Mouse (Mus musculus) stomach, embryonic 16.5 days (tissue): Measurements from ENCODE around the gene Dapp1. TPM values are rescaled to one million over a fixed set of nuclear protein-coding genes. Genes with fewer than 3 reads are reported as not detected.
"Not testable (repeated sequence)": the region's sequence is repeated elsewhere in the genome, so short reads cannot be mapped to it uniquely, and the experiment has no call there.

Source experiments
- ATAC-seq: fragments of 200-750 bp; cut with Nextera tagmentation; 2 replicates; pipeline ENCODE4 v1.8.0; 2017; ENCODE audit warnings: moderate number of reproducible peaks, moderate TSS enrichment; ENCODE audit not compliant: insufficient read depth, low FRiP score
- H3K27ac ChIP-seq: fragments of 300-500 bp; sonication (generic); 2 replicates; pipeline ENCODE4 v1.5.1; 2014; ENCODE audit warnings: low read length
- H3K27me3 ChIP-seq: fragments of 300-500 bp; sonication (generic); 2 replicates; pipeline ENCODE4 v1.6.1; 2014; ENCODE audit warnings: low read length, control low read depth, mixed read lengths; ENCODE audit not compliant: control insufficient read depth, insufficient read depth
- H3K36me3 ChIP-seq: fragments of 300-500 bp; sonication (generic); 2 replicates; pipeline ENCODE4 v1.6.1; 2014; ENCODE audit warnings: low read length; ENCODE audit not compliant: control insufficient read depth, insufficient read depth
- H3K4me1 ChIP-seq: fragments of 300-500 bp; sonication (generic); 2 replicates; pipeline ENCODE4 v1.6.1; 2014; ENCODE audit warnings: low read length, control low read depth, mixed read lengths; ENCODE audit not compliant: control insufficient read depth, insufficient read depth
- H3K4me2 ChIP-seq: fragments of 300-500 bp; sonication (generic); 2 replicates; pipeline ENCODE4 v1.6.1; 2014; ENCODE audit warnings: low read depth, low read length, mixed read lengths
- H3K4me3 ChIP-seq: fragments of 300-500 bp; sonication (generic); replicated peaks from 2 replicates; pipeline ENCODE4 v1.5.1; 2014; ENCODE audit warnings: mild to moderate bottlenecking, low read length
- H3K9ac ChIP-seq: fragments of 300-500 bp; sonication (generic); 2 replicates; pipeline ENCODE4 v1.6.1; 2014; ENCODE audit warnings: low read length
- H3K9me3 ChIP-seq: fragments of 300-500 bp; sonication (generic); replicated peaks from 2 replicates; pipeline ENCODE4 v1.6.1; 2016; ENCODE audit warnings: low read length, control low read depth; ENCODE audit not compliant: control insufficient read depth
- WGBS: fragments of 180-500 bp; shearing (Covaris S2); extraction: QIAGEN DNeasy Blood & Tissue Kit; methylation state at CpG from one replicate; pipeline ENCODE4 v1.1.7; 2014; 5-methylcytosine and 5-hydroxymethylcytosine counted together
- polyA plus RNA-seq: library from polyadenylated mRNA; unstranded; fragments of >200 nt; fragmentation: Nextera tagmentation; extraction: Ambion mirVana; gene quantifications from 2 replicates; pipeline ENCODE4 v1.2.1, GENCODE M21; 2015

Dapp1 gene
- polyA plus RNA-seq, 1 experiment from 2014 or later: 18.0 TPM

DNA sequence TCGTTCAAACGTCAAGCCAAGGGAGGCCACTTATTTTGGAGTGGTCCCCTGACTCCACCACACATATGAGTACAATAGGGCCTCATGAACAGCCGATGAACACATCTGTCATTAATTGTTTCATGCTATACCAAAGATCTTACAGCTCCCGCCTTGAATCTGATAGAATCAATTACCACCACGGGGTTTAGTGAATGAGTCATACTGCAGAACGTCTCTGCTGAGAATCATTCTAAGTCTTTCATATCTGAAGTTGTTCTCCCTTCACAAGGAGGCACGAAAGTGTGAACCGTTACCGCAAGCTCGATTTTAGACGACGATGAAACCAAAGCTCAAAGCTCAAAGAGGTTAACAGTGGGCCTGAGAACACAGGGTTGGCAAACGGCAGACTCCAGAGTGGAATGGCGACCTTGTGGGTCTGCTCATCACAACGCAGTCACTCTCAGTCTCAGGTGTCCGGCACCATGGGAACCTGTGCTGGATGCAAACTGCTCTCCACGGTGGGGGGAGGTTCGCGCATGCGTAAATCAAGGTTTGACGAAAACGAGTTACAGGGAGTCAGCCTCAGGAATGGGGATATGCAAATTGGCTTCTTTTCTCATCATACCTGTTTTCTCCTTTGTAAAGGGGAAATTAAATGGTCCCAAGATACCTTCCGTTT is 27.0 kb downstream of the Dapp1 start:
- H3K36me3 ChIP-seq: no peaks in the 10 kb centered on the region
- no peak overlapping the region for H3K9ac ChIP-seq
- H3K4me2 ChIP-seq: no peak overlapping the region
- no peak for ATAC-seq
- WGBS: 65% methylated on average over 23 of the region's 23 CpGs
- H3K9me3 ChIP-seq: no peaks in the 10 kb centered on the region
- H3K4me3 ChIP-seq: no peak overlapping the region
- no peaks in the 10 kb centered on the region for H3K27me3 ChIP-seq
- H3K27ac ChIP-seq: no peak overlapping the region
- H3K4me1 ChIP-seq: peaks cover 26% of the 10 kb centered on the region

- no peaks in the 10 kb centered on the region for H3K27me3 ChIP-seq
- H3K4me3 ChIP-seq: no peak overlapping the region
- peak; percentile 34; the same call in 1 of the 2 replicates for ATAC-seq
- no peaks in the 10 kb centered on the region for H3K36me3 ChIP-seq
- H3K9ac ChIP-seq: no peak overlapping the region
- H3K4me2 ChIP-seq: no peak overlapping the region
- H3K4me1 ChIP-seq: peaks cover 26% of the 10 kb centered on the region
- peak overlapping the region; percentile 65 for H3K27ac ChIP-seq
- no peaks in the 10 kb centered on the region for H3K9me3 ChIP-seq
- 50% methylated on average over 14 of the region's 14 CpGs for WGBS
These were observed 28.1 kb downstream of the Dapp1 start for GRCm38 (mm10) chr3:137952914-137953880.

DNA sequence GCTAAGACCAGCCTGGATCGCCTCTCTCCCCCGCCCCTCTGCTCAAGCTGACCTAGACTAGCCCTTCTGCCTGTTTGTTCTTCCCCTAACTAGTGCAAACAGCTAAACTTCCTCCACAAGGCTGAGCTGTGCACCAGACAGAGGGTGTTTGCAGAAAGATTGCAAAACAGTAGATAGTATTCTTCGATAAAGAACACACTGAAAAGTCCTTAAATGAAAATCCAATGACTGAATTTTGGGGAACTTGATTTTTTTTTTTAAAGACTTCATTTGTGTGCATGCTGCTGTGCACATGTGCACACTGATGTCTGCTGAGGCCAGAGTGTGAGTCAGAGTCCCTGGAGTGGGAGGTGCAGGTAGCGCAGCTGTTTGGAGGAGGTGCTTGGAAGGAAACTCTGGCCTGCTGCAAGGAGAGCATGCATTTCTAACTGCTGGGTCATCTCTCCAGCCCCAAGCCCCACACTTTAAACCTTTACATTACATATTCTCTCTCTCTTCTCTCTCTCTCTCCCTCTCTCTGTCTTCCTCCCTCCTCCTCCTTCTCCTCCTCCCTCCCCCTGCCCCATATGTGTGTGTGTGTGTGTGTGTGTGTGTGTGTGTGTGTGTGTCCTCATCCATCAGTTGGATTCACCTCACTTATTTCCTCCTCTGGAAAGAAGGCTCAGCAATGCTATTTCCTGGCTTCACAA is 29.0 kb downstream of the Dapp1 start:
- H3K9ac ChIP-seq: peak overlapping the region; percentile 44; the same call in 1 of the 2 replicates
- no peaks in the 10 kb centered on the region for H3K9me3 ChIP-seq
- H3K36me3 ChIP-seq: no peaks in the 10 kb centered on the region
- no peaks in the 10 kb centered on the region for H3K27me3 ChIP-seq
- peak overlapping the region; percentile 65 for H3K27ac ChIP-seq
- H3K4me3 ChIP-seq: no peak overlapping the region
- H3K4me1 ChIP-seq: peaks cover 26% of the 10 kb centered on the region
- H3K4me2 ChIP-seq: peak overlapping the region; percentile 26
- peak; percentile 87 for ATAC-seq
- 24% methylated on average over 4 of the region's 4 CpGs for WGBS

DNA sequence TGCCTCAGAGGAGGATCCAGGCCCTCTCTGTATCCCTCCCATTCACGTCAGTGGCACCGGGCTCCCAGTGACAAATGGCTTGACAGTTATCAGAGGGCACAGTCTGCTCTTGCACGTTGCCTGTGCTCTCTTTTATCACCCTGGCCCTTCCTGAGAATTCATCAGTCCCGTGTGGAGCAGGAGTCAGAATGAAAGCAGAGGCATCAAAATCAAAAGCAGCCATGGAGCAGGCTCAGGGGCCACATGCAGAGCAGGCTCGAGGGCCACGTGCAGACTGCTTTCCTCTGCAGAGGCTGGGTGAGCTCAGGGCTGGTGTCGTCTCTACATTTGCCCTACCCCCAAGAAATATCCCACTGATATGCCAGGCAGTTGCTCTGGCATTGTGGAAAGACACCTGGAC is 29.5 kb downstream of the Dapp1 start:
- ATAC-seq: peak; percentile 18; the same call in 1 of the 2 replicates
- peak overlapping the region; percentile 44; the same call in 1 of the 2 replicates for H3K9ac ChIP-seq

DNA sequence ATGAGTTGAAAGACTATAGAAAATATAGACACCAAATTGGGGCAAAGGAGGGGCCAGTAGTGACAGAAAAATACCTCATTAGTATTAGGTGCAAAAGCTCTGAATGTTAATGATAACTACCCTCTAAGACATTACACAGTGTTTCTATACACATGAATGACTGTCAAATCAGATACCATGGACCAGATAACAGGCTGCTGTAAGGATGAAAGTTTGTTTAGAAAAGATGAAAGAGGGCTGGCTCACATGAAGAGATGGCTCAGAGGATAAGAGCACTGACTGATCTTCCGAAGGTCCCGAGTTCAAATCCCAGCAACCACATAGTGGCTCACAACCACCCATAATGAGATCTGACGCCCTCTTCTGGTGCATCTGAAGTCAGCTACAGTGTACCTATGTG is 30.0 kb downstream of the Dapp1 start:
- H3K27me3 ChIP-seq, ATAC-seq, H3K4me2 ChIP-seq, H3K36me3 ChIP-seq, H3K9me3 ChIP-seq, H3K4me3 ChIP-seq, H3K9ac ChIP-seq, H3K27ac ChIP-seq: not testable (repeated sequence)
- H3K4me1 ChIP-seq: peaks cover 26% of the 10 kb centered on the region
- 91% methylated on average over 3 of the region's 3 CpGs for WGBS

More for the DNA sequence above, 29.5 kb downstream of the Dapp1 start:
- Histone ChIP-seq H3K36me3 (no peaks in the 10 kb centered on the region), H3K4me1 (peaks cover 26% of the 10 kb centered on the region), H3K27me3 (no peaks in the 10 kb centered on the region), H3K4me2 (peak overlapping the region; percentile 26), H3K9me3 (no peaks in the 10 kb centered on the region), H3K27ac (peak overlapping the region; percentile 65), H3K4me3 (no peak overlapping the region)
- 22% methylated on average over 7 of the region's 7 CpGs for WGBS

- ATAC-seq: no peak
- Histone ChIP-seq H3K36me3 (no peaks in the 10 kb centered on the region), H3K27ac (no peak overlapping the region), H3K9ac (no peak overlapping the region), H3K4me3 (no peak overlapping the region), H3K9me3 (no peaks in the 10 kb centered on the region), H3K27me3 (no peaks in the 10 kb centered on the region), H3K4me2 (no peak overlapping the region), H3K4me1 (peaks cover 19% of the 10 kb centered on the region)
- 76% methylated on average over 10 of the region's 10 CpGs for WGBS
These were observed 31.0 kb downstream of the Dapp1 start for GRCm38 (mm10) chr3:137950191-137950885.

- no peak overlapping the region for H3K4me2 ChIP-seq
- H3K9ac ChIP-seq: no peak overlapping the region
- no peaks in the 10 kb centered on the region for H3K9me3 ChIP-seq
- no peaks in the 10 kb centered on the region for H3K27me3 ChIP-seq
- H3K4me3 ChIP-seq: no peak overlapping the region
- H3K4me1 ChIP-seq: peaks cover 8% of the 10 kb centered on the region
- H3K36me3 ChIP-seq: no peaks in the 10 kb centered on the region
- no peak overlapping the region for H3K27ac ChIP-seq
- ATAC-seq: no peak
- WGBS: 68% methylated on average over 4 of the region's 4 CpGs
These were observed 33.8 kb downstream of the Dapp1 start for GRCm38 (mm10) chr3:137947525-137947924.

DNA sequence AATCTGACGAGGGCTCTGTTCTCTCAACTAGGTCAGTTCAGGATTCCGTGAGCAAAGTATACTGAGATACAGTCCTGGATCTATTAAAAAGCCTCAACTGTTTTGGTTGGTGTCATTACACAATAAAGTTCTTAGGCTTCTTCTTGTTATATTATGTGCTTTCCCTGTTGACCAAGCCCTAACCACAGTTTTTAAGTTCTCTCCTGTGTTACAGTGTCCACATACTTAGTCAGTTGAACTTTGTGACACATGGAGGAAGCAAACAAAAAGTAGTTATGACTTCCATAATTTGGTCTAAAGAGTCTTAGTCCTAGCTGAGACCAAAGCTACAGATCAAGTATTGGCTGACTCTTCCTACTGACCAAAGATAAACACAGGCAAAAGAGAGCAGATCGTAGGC is 34.5 kb downstream of the Dapp1 start:
- ATAC-seq: no peak
- 81% methylated on average over 3 of the region's 3 CpGs for WGBS

More for the DNA sequence above, 34.5 kb downstream of the Dapp1 start:
- Histone ChIP-seq H3K4me1 (peaks cover 2% of the 10 kb centered on the region), H3K36me3 (no peaks in the 10 kb centered on the region), H3K4me3 (no peak overlapping the region), H3K9ac (no peak overlapping the region), H3K27ac (no peak overlapping the region), H3K4me2 (no peak overlapping the region), H3K27me3 (no peaks in the 10 kb centered on the region), H3K9me3 (no peaks in the 10 kb centered on the region)
